7 mouse cellular contexts compared by ENCODE assay signal in genomic region chr2:27426406-27426854, GRCm38 (mm10). TPM values are rescaled to one million over a fixed set of nuclear protein-coding genes. Genes with fewer than 3 reads are reported as not detected.
DNase-seq lines count a peak whose midpoint lies in the region; ATAC-seq and TF ChIP-seq lines count a peak whose summit lies in the region.

No protein-coding gene starts in this region.

- H3K9ac ChIP-seq in heart, embryonic 16.5 days (ENCODE audit: low read length) = peak overlapping the region; percentile 81
- peak overlapping the region; percentile 91 for H3K9ac ChIP-seq in midbrain, embryonic 14.5 days (replicated peaks; ENCODE audit: low read length)

- no peaks in the 10 kb centered on the region for H3K36me3 ChIP-seq in spleen, adult 2 months (ENCODE audit: control insufficient read depth, insufficient read depth, low read length)
- no peaks in the 10 kb centered on the region for H3K36me3 ChIP-seq in heart, embryonic 16.5 days (ENCODE audit: control insufficient read depth, insufficient read depth)
- no peaks in the 10 kb centered on the region for H3K36me3 ChIP-seq in midbrain, embryonic 14.5 days (ENCODE audit: control insufficient read depth, insufficient read depth, low read length)

- WGBS in spleen, adult 2 months = 0% methylated on average over 26 of the region's 64 CpGs
- WGBS in heart, embryonic 16.5 days = 0% methylated on average over 63 of the region's 64 CpGs
- WGBS in midbrain, embryonic 14.5 days = 1% methylated on average over 41 of the region's 64 CpGs

- peak overlapping the region; percentile 77 for H3K27ac ChIP-seq in spleen, adult 2 months (ENCODE audit: insufficient read depth, low read length)
- H3K27ac ChIP-seq in heart, embryonic 16.5 days (ENCODE audit: low read length) = peak overlapping the region; percentile 69
- H3K27ac ChIP-seq in midbrain, embryonic 14.5 days (replicated peaks; ENCODE audit: low read depth, low read length) = peak overlapping the region; percentile 79

- H3K4me2 ChIP-seq in heart, embryonic 16.5 days (ENCODE audit: low read depth, low read length) = peak overlapping the region; percentile 75
- peak overlapping the region; percentile 94 for H3K4me2 ChIP-seq in midbrain, embryonic 14.5 days (ENCODE audit: low read length)

- no peak for DNase-seq in spleen, adult 2 months (ENCODE audit: low read depth in 1 of 2, low spot score in 2 of 2)
- no peak for DNase-seq in spleen, adult 12 weeks (ENCODE audit: low spot score)
- DNase-seq in cerebellum, adult 8-10 months = peak; percentile 27
- DNase-seq in kidney, postnatal 36 days = peak; percentile 82 to 89
- peak; percentile 71 for DNase-seq in midbrain, embryonic 14.5 days
- DNase-seq in frontal cortex, adult 2 months (ENCODE audit: extremely low spot score in 1 of 2, low spot score in 1 of 2) = no peak

- ATAC-seq in heart, embryonic 16.5 days (replicated peaks; ENCODE audit: extremely low read depth, insufficient read depth, low FRiP score) = peak; percentile 23
- peak; percentile 47 for ATAC-seq in midbrain, embryonic 14.5 days (ENCODE audit: low FRiP score, low TSS enrichment)

- TF ChIP-seq POLR2A in spleen, adult 2 months (IDR thresholded peaks at IDR 0.05; ENCODE audit: low read depth, low read length) = no peak

- H3K4me3 ChIP-seq in spleen, adult 2 months (ENCODE audit: extremely low read depth, insufficient read depth, insufficient read length) = peak overlapping the region; percentile 85
- H3K4me3 ChIP-seq in heart, embryonic 16.5 days (ENCODE audit: low read length) = peak overlapping the region; percentile 88
- H3K4me3 ChIP-seq in midbrain, embryonic 14.5 days (replicated peaks; ENCODE audit: low read depth, low read length) = peak overlapping the region; percentile 92

- TF ChIP-seq CTCF in spleen, adult 2 months (IDR thresholded peaks at IDR 0.05; ENCODE audit: extremely low read depth, insufficient read depth, insufficient read length, insufficient replicate concordance) = no peak

- peaks cover 19% of the 10 kb centered on the region for H3K4me1 ChIP-seq in spleen, adult 2 months (ENCODE audit: control insufficient read depth, insufficient read depth, insufficient read length)
- peaks cover 17% of the 10 kb centered on the region for H3K4me1 ChIP-seq in heart, embryonic 16.5 days (ENCODE audit: control insufficient read depth, insufficient read depth, low read length)
- peaks cover 37% of the 10 kb centered on the region for H3K4me1 ChIP-seq in midbrain, embryonic 14.5 days (ENCODE audit: control insufficient read depth, insufficient read depth, low read length)

- H3K9me3 ChIP-seq in heart, embryonic 16.5 days (replicated peaks; ENCODE audit: control insufficient read depth, low read length) = no peaks in the 10 kb centered on the region
- H3K9me3 ChIP-seq in midbrain, embryonic 14.5 days (ENCODE audit: control insufficient read depth, low read length) = no peaks in the 10 kb centered on the region

- H3K27me3 ChIP-seq in spleen, adult 2 months (ENCODE audit: control insufficient read depth, insufficient read depth, low read length) = peaks cover 2% of the 10 kb centered on the region; the same call in 1 of the 2 replicates
- H3K27me3 ChIP-seq in heart, embryonic 16.5 days (ENCODE audit: control insufficient read depth, insufficient read depth, low read length) = no peaks in the 10 kb centered on the region
- H3K27me3 ChIP-seq in midbrain, embryonic 14.5 days (ENCODE audit: control insufficient read depth, insufficient read depth, low read length) = no peaks in the 10 kb centered on the region

RNA-seq across cellular contexts. Expression of gene Vav2, which starts 0.4 kb away (rescaled TPM):
- polyA plus RNA-seq in spleen, adult 2 months (2012; rRNA removed) = 53.8 and 67.1 TPM in 2 replicates
- 2.6 and 3.8 TPM in 2 replicates for polyA plus RNA-seq in heart, embryonic 16.5 days (2015; fragmentation: Nextera tagmentation; extraction: Ambion mirVana)
- polyA plus RNA-seq in midbrain, embryonic 14.5 days (2014; fragmentation: Nextera tagmentation; extraction: Ambion mirVana) = 14.1 and 16.4 TPM in 2 replicates
- polyA plus RNA-seq in frontal cortex, adult 2 months (2012; rRNA removed) = 18.7 and 19.2 TPM in 2 replicates

RNA-seq across cellular contexts. Expression of gene Brd3os, which starts 15.7 kb away (rescaled TPM):
- polyA plus RNA-seq in spleen, adult 2 months (2012; rRNA removed) = 1.8 and 2.4 TPM in 2 replicates
- 3.6 and 3.8 TPM in 2 replicates for polyA plus RNA-seq in heart, embryonic 16.5 days (2015; fragmentation: Nextera tagmentation; extraction: Ambion mirVana)
- polyA plus RNA-seq in midbrain, embryonic 14.5 days (2014; fragmentation: Nextera tagmentation; extraction: Ambion mirVana) = 37.8 and 45.1 TPM in 2 replicates
- 40.8 and 44.4 TPM in 2 replicates for polyA plus RNA-seq in frontal cortex, adult 2 months (2012; rRNA removed)

Comparison
In these comparisons a context has a peak if more than half of its experiments do, and no peak if none do; other contexts are left out.
1. DNase-seq: peak in cerebellum, adult 8-10 months (single experiment), kidney, postnatal 36 days (2 of 2) and midbrain, embryonic 14.5 days (single experiment); none in spleen, adult 2 months (0 of 2), spleen, adult 12 weeks (single experiment) and frontal cortex, adult 2 months (0 of 2).
2. Peak in every context shown above with its lines, with median percentiles within 50 percentile points of each other: H3K27ac ChIP-seq and H3K4me3 ChIP-seq.